Mouse (Mus musculus): ENCODE data around the gene Zfp536. TPM values are rescaled to one million over a fixed set of nuclear protein-coding genes. Genes with fewer than 3 reads are reported as not detected.

Gene Zfp536
- polyA plus RNA-seq, 1 experiment from 2014 or later: 1.9 TPM

- ATAC-seq (ENCODE audit: insufficient number of reproducible peaks, low FRiP score, low TSS enrichment, low read depth) (no peak), DNase-seq (ENCODE audit: low spot score) (no peak)
- Histone ChIP-seq H3K27me3 (ENCODE audit: control insufficient read depth, insufficient read depth, low read length) (peaks cover 19% of the 10 kb centered on the region; the same call in 1 of the 2 replicates), H3K9me3 (ENCODE audit: control insufficient read depth, low read length) (no peaks in the 10 kb centered on the region), H3K9ac (ENCODE audit: low read length) (no peak overlapping the region), H3K36me3 (ENCODE audit: control insufficient read depth, insufficient read depth, low read length) (no peaks in the 10 kb centered on the region), H3K4me2 (ENCODE audit: low read depth, severe bottlenecking) (no peak overlapping the region), H3K4me1 (ENCODE audit: control insufficient read depth, insufficient read depth, low read length) (no peaks in the 10 kb centered on the region), H3K4me3 (ENCODE audit: low read depth, low read length) (no peak overlapping the region), H3K27ac (replicated peaks; ENCODE audit: low read depth, low read length) (no peak overlapping the region)
- WGBS: 60% methylated on average over 8 of the region's 8 CpGs
Measured at GRCm38 (mm10) chr7:37737191-37737590, 36.2 kb downstream of the Zfp536 start.

DNA sequence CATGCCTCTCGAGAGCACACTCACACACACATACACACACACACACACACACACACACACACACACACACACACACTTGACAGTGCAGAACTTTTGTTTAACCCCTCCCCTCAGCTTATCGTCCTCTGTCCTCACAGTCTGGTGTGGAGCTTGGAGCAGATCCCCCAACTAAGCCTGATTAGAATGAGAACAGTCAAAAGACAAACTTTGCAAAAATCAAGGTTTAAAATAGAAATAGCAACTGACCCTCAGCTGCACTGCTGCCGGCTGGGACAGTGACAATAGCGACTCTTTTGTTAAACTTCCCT, 37.1 kb downstream of the Zfp536 start:
- H3K4me3 ChIP-seq (ENCODE audit: low read depth, low read length): no peak overlapping the region
- no peaks in the 10 kb centered on the region for H3K9me3 ChIP-seq (ENCODE audit: control insufficient read depth, low read length)
- WGBS: 57% methylated on average over 4 of the region's 4 CpGs
- ATAC-seq (ENCODE audit: insufficient number of reproducible peaks, low FRiP score, low TSS enrichment, low read depth) (no peak), DNase-seq (ENCODE audit: low spot score) (no peak)
- H3K4me2 ChIP-seq (ENCODE audit: low read depth, severe bottlenecking): no peak overlapping the region
- H3K27me3 ChIP-seq (ENCODE audit: control insufficient read depth, insufficient read depth, low read length): peaks cover 14% of the 10 kb centered on the region; the same call in 1 of the 2 replicates
- no peaks in the 10 kb centered on the region for H3K4me1 ChIP-seq (ENCODE audit: control insufficient read depth, insufficient read depth, low read length)
- H3K36me3 ChIP-seq (ENCODE audit: control insufficient read depth, insufficient read depth, low read length): no peaks in the 10 kb centered on the region
- no peak overlapping the region for H3K9ac ChIP-seq (ENCODE audit: low read length)
- H3K27ac ChIP-seq (replicated peaks; ENCODE audit: low read depth, low read length): no peak overlapping the region

DNA sequence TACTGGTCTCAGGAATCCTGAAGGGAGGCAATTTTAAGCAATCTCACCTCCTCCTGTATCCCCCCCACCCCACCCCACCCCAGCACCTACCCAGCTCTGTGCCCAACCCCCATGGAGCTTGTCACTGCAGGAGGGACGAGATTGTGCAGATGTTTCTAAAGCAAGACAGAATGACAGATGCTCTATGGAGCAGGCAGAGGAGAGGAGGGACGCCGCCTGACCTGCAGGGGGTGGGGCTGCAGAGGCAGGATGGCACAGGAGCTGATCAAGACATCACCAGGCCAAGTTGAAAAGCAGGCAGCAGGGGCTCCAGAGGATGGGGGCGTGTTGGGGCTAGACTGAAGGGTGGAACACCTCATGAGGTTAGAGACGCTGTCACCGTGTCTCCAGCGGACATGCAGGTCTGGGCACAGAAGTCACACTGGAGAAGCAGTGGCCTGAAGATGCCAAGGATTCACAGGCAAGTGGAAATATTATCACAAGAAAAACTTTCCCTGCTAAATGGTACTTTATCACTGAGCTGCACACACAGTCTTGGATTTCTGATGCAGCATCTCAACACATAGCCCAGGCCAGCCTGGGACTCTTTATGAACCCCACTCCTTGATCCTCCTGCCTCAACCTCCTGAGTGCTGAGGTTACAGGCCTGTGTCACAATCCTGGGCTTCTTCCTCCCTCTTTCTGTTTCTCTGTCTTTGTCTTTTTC, 37.6 kb downstream of the Zfp536 start:
- WGBS: 37% methylated on average over 7 of the region's 7 CpGs
- ATAC-seq (ENCODE audit: insufficient number of reproducible peaks, low FRiP score, low TSS enrichment, low read depth): no peak
- Histone ChIP-seq H3K9me3 (ENCODE audit: control insufficient read depth, low read length) (no peaks in the 10 kb centered on the region), H3K27ac (replicated peaks; ENCODE audit: low read depth, low read length) (no peak overlapping the region), H3K9ac (ENCODE audit: low read length) (no peak overlapping the region), H3K4me2 (ENCODE audit: low read depth, severe bottlenecking) (no peak overlapping the region), H3K36me3 (ENCODE audit: control insufficient read depth, insufficient read depth, low read length) (no peaks in the 10 kb centered on the region), H3K4me1 (ENCODE audit: control insufficient read depth, insufficient read depth, low read length) (no peaks in the 10 kb centered on the region), H3K4me3 (ENCODE audit: low read depth, low read length) (no peak overlapping the region), H3K27me3 (ENCODE audit: control insufficient read depth, insufficient read depth, low read length) (peaks cover 11% of the 10 kb centered on the region; the same call in 1 of the 2 replicates)
- no peak for DNase-seq (ENCODE audit: low spot score)

- Histone ChIP-seq H3K9ac (ENCODE audit: low read length) (no peak overlapping the region), H3K36me3 (ENCODE audit: control insufficient read depth, insufficient read depth, low read length) (no peaks in the 10 kb centered on the region), H3K4me1 (ENCODE audit: control insufficient read depth, insufficient read depth, low read length) (no peaks in the 10 kb centered on the region), H3K4me3 (ENCODE audit: low read depth, low read length) (no peak overlapping the region), H3K9me3 (ENCODE audit: control insufficient read depth, low read length) (no peaks in the 10 kb centered on the region), H3K27ac (replicated peaks; ENCODE audit: low read depth, low read length) (no peak overlapping the region), H3K4me2 (ENCODE audit: low read depth, severe bottlenecking) (no peak overlapping the region), H3K27me3 (ENCODE audit: control insufficient read depth, insufficient read depth, low read length) (peaks cover 8% of the 10 kb centered on the region; the same call in 1 of the 2 replicates)
- DNase-seq (ENCODE audit: low spot score) (no peak), ATAC-seq (ENCODE audit: insufficient number of reproducible peaks, low FRiP score, low TSS enrichment, low read depth) (no peak)
- 93% methylated on average over 6 of the region's 6 CpGs for WGBS
Measured at GRCm38 (mm10) chr7:37735101-37735500, 38.3 kb downstream of the Zfp536 start.

DNA sequence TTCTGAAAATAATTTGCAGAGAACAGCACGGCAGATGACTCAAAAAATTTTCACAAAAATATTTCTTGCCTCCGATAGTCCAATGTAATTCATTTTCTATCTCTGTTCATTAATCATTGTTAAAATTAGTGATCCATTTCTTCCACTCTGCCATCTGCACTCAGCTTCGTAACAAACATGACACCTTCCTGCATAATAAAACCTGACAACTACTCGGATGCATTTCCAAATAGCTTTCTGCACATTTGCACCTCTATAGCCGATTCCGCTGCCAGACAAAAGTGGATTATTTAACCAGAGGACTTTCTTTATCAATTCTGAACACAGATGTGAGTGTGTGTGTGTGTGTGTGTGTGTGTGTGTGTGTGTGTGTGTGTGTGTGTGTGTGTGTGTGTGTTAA, 38.9 kb downstream of the Zfp536 start:
- Histone ChIP-seq H3K9ac (ENCODE audit: low read length) (no peak overlapping the region), H3K4me2 (ENCODE audit: low read depth, severe bottlenecking) (no peak overlapping the region), H3K4me1 (ENCODE audit: control insufficient read depth, insufficient read depth, low read length) (no peaks in the 10 kb centered on the region), H3K9me3 (ENCODE audit: control insufficient read depth, low read length) (no peaks in the 10 kb centered on the region), H3K27me3 (ENCODE audit: control insufficient read depth, insufficient read depth, low read length) (peaks cover 8% of the 10 kb centered on the region; the same call in 1 of the 2 replicates), H3K4me3 (ENCODE audit: low read depth, low read length) (no peak overlapping the region), H3K36me3 (ENCODE audit: control insufficient read depth, insufficient read depth, low read length) (no peaks in the 10 kb centered on the region), H3K27ac (replicated peaks; ENCODE audit: low read depth, low read length) (no peak overlapping the region)
- DNase-seq (ENCODE audit: low spot score): no peak
- no peak for ATAC-seq (ENCODE audit: insufficient number of reproducible peaks, low FRiP score, low TSS enrichment, low read depth)
- WGBS: 80% methylated on average over 6 of the region's 6 CpGs

DNA sequence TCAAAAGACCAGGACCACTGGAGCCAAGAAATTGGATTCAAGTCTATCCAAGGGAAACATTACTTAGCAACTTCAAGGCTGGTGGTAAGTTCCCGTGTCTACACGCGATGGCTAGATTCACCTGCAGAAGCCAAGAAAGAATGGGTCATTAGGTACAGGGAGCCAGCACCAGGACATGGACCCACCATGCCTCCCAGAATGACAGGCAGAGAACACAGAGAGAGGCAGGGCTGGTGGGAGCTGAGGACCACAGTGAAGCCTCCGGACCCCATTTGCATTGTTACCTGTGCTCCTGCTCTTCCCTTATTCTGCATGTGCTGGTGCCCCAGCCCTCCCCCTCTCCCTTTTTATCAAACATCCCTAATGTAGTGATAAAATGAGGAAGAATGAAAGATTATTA, 39.4 kb downstream of the Zfp536 start:
- DNase-seq (ENCODE audit: low spot score) (no peak), ATAC-seq (ENCODE audit: insufficient number of reproducible peaks, low FRiP score, low TSS enrichment, low read depth) (no peak)
- no peak overlapping the region for H3K4me3 ChIP-seq (ENCODE audit: low read depth, low read length)
- H3K9me3 ChIP-seq (ENCODE audit: control insufficient read depth, low read length): no peaks in the 10 kb centered on the region
- WGBS: 97% methylated on average over 4 of the region's 4 CpGs
- H3K4me1 ChIP-seq (ENCODE audit: control insufficient read depth, insufficient read depth, low read length): no peaks in the 10 kb centered on the region
- H3K4me2 ChIP-seq (ENCODE audit: low read depth, severe bottlenecking): no peak overlapping the region
- no peaks in the 10 kb centered on the region for H3K36me3 ChIP-seq (ENCODE audit: control insufficient read depth, insufficient read depth, low read length)
- peaks cover 4% of the 10 kb centered on the region; the same call in 1 of the 2 replicates for H3K27me3 ChIP-seq (ENCODE audit: control insufficient read depth, insufficient read depth, low read length)
- H3K27ac ChIP-seq (replicated peaks; ENCODE audit: low read depth, low read length): no peak overlapping the region
- no peak overlapping the region for H3K9ac ChIP-seq (ENCODE audit: low read length)

GRCm38 (mm10) chr7:37732741-37733140, 40.7 kb downstream of the Zfp536 start:
- Histone ChIP-seq H3K4me2 (ENCODE audit: low read depth, severe bottlenecking) (no peak overlapping the region), H3K9ac (ENCODE audit: low read length) (no peak overlapping the region), H3K4me3 (ENCODE audit: low read depth, low read length) (no peak overlapping the region), H3K4me1 (ENCODE audit: control insufficient read depth, insufficient read depth, low read length) (no peaks in the 10 kb centered on the region), H3K9me3 (ENCODE audit: control insufficient read depth, low read length) (no peaks in the 10 kb centered on the region), H3K27me3 (ENCODE audit: control insufficient read depth, insufficient read depth, low read length) (no peaks in the 10 kb centered on the region), H3K27ac (replicated peaks; ENCODE audit: low read depth, low read length) (no peak overlapping the region), H3K36me3 (ENCODE audit: control insufficient read depth, insufficient read depth, low read length) (no peaks in the 10 kb centered on the region)
- DNase-seq (ENCODE audit: low spot score) (no peak), ATAC-seq (ENCODE audit: insufficient number of reproducible peaks, low FRiP score, low TSS enrichment, low read depth) (no peak)
- WGBS: 70% methylated on average over 4 of the region's 4 CpGs

DNA sequence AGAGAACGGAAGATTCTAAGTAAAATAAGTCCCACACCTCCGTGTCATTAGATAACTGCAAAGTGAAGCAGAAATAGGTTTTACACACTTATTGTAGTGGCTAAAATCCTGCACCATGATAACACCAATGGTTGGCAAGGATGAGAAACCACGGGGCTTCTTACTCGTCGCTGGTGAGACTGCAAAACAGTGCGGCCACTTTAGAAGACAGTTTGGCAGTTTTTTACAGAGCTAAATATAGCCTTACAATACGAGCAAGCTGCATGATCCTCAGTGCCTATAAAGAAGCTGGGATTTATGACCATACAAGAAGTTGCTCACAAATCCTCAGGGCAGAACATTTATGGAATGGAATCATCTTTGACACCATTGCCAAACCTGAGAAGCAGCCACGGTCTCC, 45.7 kb downstream of the Zfp536 start:
- no peaks in the 10 kb centered on the region for H3K9me3 ChIP-seq (ENCODE audit: control insufficient read depth, low read length)
- 78% methylated on average over 8 of the region's 8 CpGs for WGBS
- DNase-seq (ENCODE audit: low spot score): no peak

More for the DNA sequence above, 45.7 kb downstream of the Zfp536 start:
- H3K27ac ChIP-seq (replicated peaks; ENCODE audit: low read depth, low read length): no peak overlapping the region
- H3K4me2 ChIP-seq (ENCODE audit: low read depth, severe bottlenecking): no peak overlapping the region
- H3K27me3 ChIP-seq (ENCODE audit: control insufficient read depth, insufficient read depth, low read length): no peaks in the 10 kb centered on the region
- no peak overlapping the region for H3K4me3 ChIP-seq (ENCODE audit: low read depth, low read length)
- ATAC-seq (ENCODE audit: insufficient number of reproducible peaks, low FRiP score, low TSS enrichment, low read depth): no peak
- H3K36me3 ChIP-seq (ENCODE audit: control insufficient read depth, insufficient read depth, low read length): no peaks in the 10 kb centered on the region
- no peaks in the 10 kb centered on the region for H3K4me1 ChIP-seq (ENCODE audit: control insufficient read depth, insufficient read depth, low read length)
- no peak overlapping the region for H3K9ac ChIP-seq (ENCODE audit: low read length)

Measured in limb, embryonic 11.5 days (tissue).